Mouse (Mus musculus) forebrain, postnatal 0 days (tissue): ENCODE measurements around the gene Tgfbr3l. TPM values are rescaled to one million over a fixed set of nuclear protein-coding genes. Genes with fewer than 3 reads are reported as not detected.

Source experiments
- ATAC-seq: fragments of 200-750 bp; cut with Nextera tagmentation; 2 replicates; pipeline ENCODE4 v1.8.0; 2017; ENCODE audit warnings: mild to moderate bottlenecking, moderate library complexity
- DNase-seq: peaks from one replicate; pipeline ENCODE4 v3.0.0-alpha.2; 2015
- H3K27ac ChIP-seq: fragments of 300-500 bp; sonication (generic); 2 replicates; pipeline ENCODE4 v1.5.1; 2014; ENCODE audit warnings: low read depth, mild to moderate bottlenecking, antibody characterized with exemption, low read length, moderate library complexity, mixed read lengths
- H3K27me3 ChIP-seq: fragments of 300-500 bp; sonication (generic); 2 replicates; pipeline ENCODE4 v1.6.1; 2014; ENCODE audit warnings: mild to moderate bottlenecking, low read length, mixed read lengths; ENCODE audit not compliant: insufficient read depth
- H3K36me3 ChIP-seq: fragments of 300-500 bp; sonication (generic); 2 replicates; pipeline ENCODE4 v1.6.1; 2014; ENCODE audit warnings: mild to moderate bottlenecking, moderate library complexity; ENCODE audit not compliant: insufficient read depth
- H3K4me1 ChIP-seq: fragments of 300-500 bp; sonication (generic); 2 replicates; pipeline ENCODE4 v1.6.1; 2014; ENCODE audit warnings: antibody characterized with exemption; ENCODE audit not compliant: insufficient read depth
- H3K4me2 ChIP-seq: fragments of 300-500 bp; sonication (generic); 2 replicates; pipeline ENCODE4 v1.6.1; 2014; ENCODE audit warnings: low read depth, mild to moderate bottlenecking, moderate library complexity
- H3K4me3 ChIP-seq: fragments of 300-500 bp; sonication (generic); 2 replicates; pipeline ENCODE4 v1.5.1; 2014; ENCODE audit warnings: low read depth, low read length, mixed read lengths
- H3K9ac ChIP-seq: fragments of 300-500 bp; sonication (generic); 2 replicates; pipeline ENCODE4 v1.6.1; 2014; ENCODE audit warnings: mild to moderate bottlenecking
- H3K9me3 ChIP-seq: fragments of 300-500 bp; sonication (generic); 2 replicates; pipeline ENCODE4 v1.6.1; 2016; ENCODE audit warnings: low read length
- CTCF ChIP-seq: sonication (generic); IDR thresholded peaks from 2 replicates; pipeline ENCODE4 v1.5.1; 2016; ENCODE audit warnings: antibody characterized with exemption, control low read depth, low read depth
- WGBS: fragments of 180-500 bp; shearing (Covaris S2); extraction: QIAGEN DNeasy Blood & Tissue Kit; methylation state at CpG from one replicate; pipeline ENCODE4 v1.1.7; 2014; 5-methylcytosine and 5-hydroxymethylcytosine counted together
- polyA plus RNA-seq: library from polyadenylated mRNA; unstranded; fragments of >200 nt; fragmentation: Nextera tagmentation; extraction: Ambion mirVana; gene quantifications from 2 replicates; pipeline ENCODE4 v1.2.1, GENCODE M21; 2015
- total RNA-seq: library from RNA; depleted of rRNA; stranded (reverse); fragments of >200 nt; gene quantifications from 2 replicates; pipeline ENCODE4 v1.2.3, GENCODE M21; 2014

Gene Tgfbr3l
- total and polyA plus RNA-seq, 2 experiments from 2014 or later: 1.3 to 18.6 TPM

DNA sequence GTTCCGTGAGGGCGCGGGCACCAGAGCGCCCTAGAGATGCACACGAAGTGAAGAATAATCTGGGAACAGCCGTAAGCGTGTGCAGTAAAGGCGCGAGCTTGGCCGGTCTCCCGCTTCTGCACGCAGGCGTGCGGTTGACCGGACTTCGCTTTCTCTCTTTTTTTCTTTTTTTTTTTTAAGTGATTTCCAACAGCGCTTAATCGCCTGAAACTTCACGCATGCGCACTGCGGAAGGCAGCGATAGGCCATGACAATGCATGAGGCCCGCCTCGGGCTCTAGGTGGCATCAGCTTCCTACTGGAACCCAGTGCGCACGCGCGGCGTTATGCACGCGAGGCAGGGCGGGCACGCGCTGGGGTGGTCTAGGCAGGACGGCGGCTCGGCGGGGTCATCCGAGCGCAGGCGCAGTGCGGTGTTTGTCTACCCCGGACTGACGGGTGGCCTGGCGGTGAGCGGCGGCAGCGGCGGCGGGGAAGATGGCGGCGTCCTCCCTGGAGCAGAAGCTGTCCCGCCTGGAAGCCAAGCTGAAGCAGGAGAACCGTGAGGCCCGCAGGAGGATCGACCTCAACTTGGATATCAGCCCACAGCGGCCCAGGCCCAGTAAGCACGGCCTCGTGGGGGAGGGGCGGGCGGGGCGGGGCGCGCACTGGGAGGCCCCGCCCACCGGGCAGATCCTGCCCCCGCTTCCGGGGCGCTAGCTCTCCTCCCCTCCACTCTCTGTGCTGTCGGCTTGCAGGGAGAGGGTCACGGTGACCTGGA, 9.4 kb upstream of the Tgfbr3l start, which contains the start of the genes Map2k7 and Gm49320:
Gene Map2k7 (plus strand): TSS at position 307 of the 759 bp plus-strand sequence.
Gene Gm49320 (plus strand): TSS at position 432 of the 759 bp plus-strand sequence.
- Histone ChIP-seq H3K4me3 (peak within 1 kb of the TSS; percentile 84), H3K27ac (peak within 1 kb of the TSS; percentile 89), H3K4me2 (peak within 1 kb of the TSS; percentile 88), H3K4me1 (peaks cover 12% of the 10 kb centered on the region), H3K9me3 (no peaks in the 10 kb centered on the region), H3K36me3 (peaks cover 27% of the 10 kb centered on the region), H3K27me3 (no peaks in the 10 kb centered on the region), H3K9ac (peak within 1 kb of the TSS; percentile 78)
- DNase-seq: peak; percentile 100
- WGBS: 3% methylated on average over 68 of the region's 71 CpGs
- ATAC-seq: peak; percentile 96
- TF ChIP-seq CTCF: peak; percentile 80

DNA sequence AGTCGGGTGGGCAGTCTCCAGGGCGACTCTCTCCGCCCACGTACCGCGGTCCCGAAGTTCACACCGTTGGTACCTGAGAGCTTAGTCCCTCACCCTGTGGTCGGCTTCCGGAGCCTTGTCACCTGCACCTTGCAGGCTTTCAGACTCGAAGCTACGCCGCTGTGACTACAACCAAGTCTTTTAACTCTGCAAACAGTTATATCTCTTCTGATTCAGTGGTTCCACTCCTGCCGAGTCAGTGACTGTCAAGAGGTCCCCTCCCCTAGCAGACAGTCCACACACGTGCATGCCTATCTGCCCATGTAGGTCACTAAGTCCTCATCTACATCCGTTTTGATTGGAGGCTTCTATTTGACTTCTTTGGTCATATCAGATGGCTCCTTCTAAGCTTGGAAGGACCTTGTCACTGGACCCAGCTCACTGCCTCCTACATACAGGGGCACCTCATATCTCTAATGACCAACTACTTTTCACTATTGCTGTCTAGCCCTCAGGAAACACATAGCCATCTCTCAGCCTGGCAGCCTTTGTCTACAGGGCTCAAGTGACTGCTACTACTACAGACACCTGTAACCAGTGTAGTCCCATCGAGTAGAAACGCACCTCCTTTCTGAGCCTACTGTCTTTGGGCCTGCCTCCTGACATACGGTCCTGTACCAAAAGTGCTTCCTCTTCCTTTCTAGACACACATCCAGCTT, 8.7 kb upstream of the Tgfbr3l start:
- H3K4me2 ChIP-seq: peak overlapping the region; percentile 88
- H3K27ac ChIP-seq: peak overlapping the region; percentile 89
- peaks cover 34% of the 10 kb centered on the region for H3K36me3 ChIP-seq
- H3K27me3 ChIP-seq: no peaks in the 10 kb centered on the region
- no peak for TF ChIP-seq CTCF
- H3K4me3 ChIP-seq: peak overlapping the region; percentile 84
- ATAC-seq: no peak; the same call in 1 of the 2 replicates
- H3K9me3 ChIP-seq: no peaks in the 10 kb centered on the region
- peak overlapping the region; percentile 78 for H3K9ac ChIP-seq
- no peak for DNase-seq
- H3K4me1 ChIP-seq: peaks cover 12% of the 10 kb centered on the region
- WGBS: 13% methylated on average over 19 of the region's 19 CpGs

DNA sequence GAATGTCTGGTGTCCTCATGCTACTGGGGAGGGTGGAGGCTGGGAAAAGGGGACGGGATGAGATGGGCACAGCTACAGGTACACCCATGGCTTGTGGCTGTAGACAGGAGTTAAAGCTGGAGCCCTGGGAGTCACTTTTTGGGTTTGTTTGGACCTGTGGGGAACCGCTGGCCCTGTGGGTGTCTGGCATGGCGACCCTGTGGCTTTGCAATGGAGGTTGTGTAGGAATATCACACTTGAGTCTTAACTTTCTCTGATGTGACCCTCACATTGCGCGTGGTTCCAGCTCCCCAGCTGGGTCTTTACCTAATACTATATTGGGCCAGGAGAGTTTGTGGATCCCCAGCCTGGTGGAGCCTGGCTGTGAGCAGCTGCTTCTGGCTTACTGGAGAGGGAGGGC, 3.0 kb upstream of the Tgfbr3l start:
- no peak overlapping the region for H3K4me2 ChIP-seq
- H3K9ac ChIP-seq: no peak overlapping the region
- no peak overlapping the region for H3K27ac ChIP-seq
- peaks cover 5% of the 10 kb centered on the region; the same call in 1 of the 2 replicates for H3K4me1 ChIP-seq
- no peak overlapping the region for H3K4me3 ChIP-seq
- no peak for DNase-seq
- ATAC-seq: no peak
- WGBS: 98% methylated on average over 5 of the region's 5 CpGs
- H3K36me3 ChIP-seq: peaks cover 79% of the 10 kb centered on the region
- no peaks in the 10 kb centered on the region for H3K27me3 ChIP-seq
- no peaks in the 10 kb centered on the region for H3K9me3 ChIP-seq
- no peak for TF ChIP-seq CTCF

DNA sequence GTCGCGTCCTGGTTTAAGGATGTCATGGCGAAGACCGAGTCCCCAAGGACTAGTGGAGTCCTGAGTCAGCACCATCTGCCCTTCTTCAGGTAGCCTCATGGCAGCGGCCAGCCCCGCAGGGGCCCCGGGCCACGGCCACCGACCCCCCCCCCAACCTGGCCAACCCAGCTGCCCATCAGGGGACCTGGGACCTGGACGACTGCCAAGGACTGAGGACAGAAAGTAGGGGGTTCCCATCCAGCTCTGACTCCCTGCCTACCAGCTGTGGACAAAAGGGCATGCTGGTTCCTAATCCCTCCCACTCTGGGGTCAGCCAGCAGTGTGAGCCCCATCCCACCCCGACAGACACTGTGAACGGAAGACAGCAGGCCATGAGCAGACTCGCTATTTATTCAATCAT, 2.3 kb upstream of the Tgfbr3l start:
- Histone ChIP-seq H3K9me3 (no peaks in the 10 kb centered on the region), H3K27me3 (no peaks in the 10 kb centered on the region), H3K4me2 (no peak overlapping the region), H3K4me1 (no peaks in the 10 kb centered on the region), H3K4me3 (no peak overlapping the region), H3K36me3 (peaks cover 76% of the 10 kb centered on the region), H3K9ac (no peak overlapping the region), H3K27ac (no peak overlapping the region)
- WGBS: 81% methylated on average over 13 of the region's 13 CpGs
- DNase-seq (no peak), ATAC-seq (no peak)
- no peak for TF ChIP-seq CTCF

DNA sequence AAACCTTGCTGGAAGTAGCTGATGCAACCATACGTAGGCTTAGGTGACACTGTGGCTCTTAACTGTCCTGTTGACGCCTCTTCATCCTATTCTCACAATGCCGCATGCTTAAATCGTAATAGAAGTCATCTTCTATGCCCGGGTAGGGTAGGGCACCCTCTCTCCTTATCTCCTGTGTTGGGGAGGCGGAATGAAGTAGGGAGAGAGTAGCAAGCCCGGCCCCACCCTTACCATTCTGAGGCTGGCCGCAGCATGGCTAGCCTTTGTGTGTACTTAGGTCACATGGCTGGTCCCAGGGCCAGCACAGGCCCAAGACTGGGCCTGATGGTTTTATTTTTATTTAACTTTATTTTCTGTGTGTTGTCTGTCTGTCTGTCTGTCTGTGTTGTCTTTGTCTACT, 773 bp upstream of the Tgfbr3l start:
- Histone ChIP-seq H3K36me3 (peaks cover 66% of the 10 kb centered on the region), H3K9me3 (no peaks in the 10 kb centered on the region)
- 91% methylated on average over 8 of the region's 8 CpGs for WGBS

DNA sequence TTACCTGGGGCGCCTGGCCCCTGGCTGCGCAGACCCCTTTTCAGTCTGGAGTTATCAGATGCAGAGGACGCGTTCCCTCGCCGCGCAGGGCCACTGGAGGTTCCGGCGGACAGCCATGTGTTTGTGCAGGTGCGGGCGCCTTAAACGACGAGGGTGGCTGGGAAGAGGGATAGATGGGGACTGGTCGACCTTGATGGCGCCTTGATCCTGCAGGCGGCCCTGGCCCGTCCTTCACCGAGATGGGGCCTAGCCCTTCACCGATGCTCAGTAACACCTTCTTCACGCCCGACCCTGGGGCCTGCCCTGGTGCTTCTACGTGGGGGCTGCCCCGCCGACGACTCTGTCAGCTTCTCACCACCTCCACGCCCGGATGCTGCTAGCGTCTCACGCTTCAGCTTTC, 1.2 kb downstream of the Tgfbr3l start:
- peaks cover 10% of the 10 kb centered on the region; the same call in 1 of the 2 replicates for H3K4me1 ChIP-seq
- no peaks in the 10 kb centered on the region for H3K9me3 ChIP-seq
- H3K4me3 ChIP-seq: no peak overlapping the region
- no peaks in the 10 kb centered on the region for H3K27me3 ChIP-seq
- H3K4me2 ChIP-seq: no peak overlapping the region
- ATAC-seq: no peak
- no peak for DNase-seq
- H3K9ac ChIP-seq: no peak overlapping the region
- peaks cover 46% of the 10 kb centered on the region for H3K36me3 ChIP-seq
- 18% methylated on average over 29 of the region's 29 CpGs for WGBS
- no peak for TF ChIP-seq CTCF
- H3K27ac ChIP-seq: no peak overlapping the region; the same call in 1 of the 2 replicates

More for the DNA sequence above, 773 bp upstream of the Tgfbr3l start:
- ATAC-seq: no peak
- H3K27me3 ChIP-seq: no peaks in the 10 kb centered on the region
- no peak overlapping the region for H3K4me2 ChIP-seq
- no peak overlapping the region for H3K27ac ChIP-seq
- TF ChIP-seq CTCF: no peak
- no peak for DNase-seq
- no peak overlapping the region for H3K4me3 ChIP-seq
- no peaks in the 10 kb centered on the region for H3K4me1 ChIP-seq
- H3K9ac ChIP-seq: no peak overlapping the region

DNA sequence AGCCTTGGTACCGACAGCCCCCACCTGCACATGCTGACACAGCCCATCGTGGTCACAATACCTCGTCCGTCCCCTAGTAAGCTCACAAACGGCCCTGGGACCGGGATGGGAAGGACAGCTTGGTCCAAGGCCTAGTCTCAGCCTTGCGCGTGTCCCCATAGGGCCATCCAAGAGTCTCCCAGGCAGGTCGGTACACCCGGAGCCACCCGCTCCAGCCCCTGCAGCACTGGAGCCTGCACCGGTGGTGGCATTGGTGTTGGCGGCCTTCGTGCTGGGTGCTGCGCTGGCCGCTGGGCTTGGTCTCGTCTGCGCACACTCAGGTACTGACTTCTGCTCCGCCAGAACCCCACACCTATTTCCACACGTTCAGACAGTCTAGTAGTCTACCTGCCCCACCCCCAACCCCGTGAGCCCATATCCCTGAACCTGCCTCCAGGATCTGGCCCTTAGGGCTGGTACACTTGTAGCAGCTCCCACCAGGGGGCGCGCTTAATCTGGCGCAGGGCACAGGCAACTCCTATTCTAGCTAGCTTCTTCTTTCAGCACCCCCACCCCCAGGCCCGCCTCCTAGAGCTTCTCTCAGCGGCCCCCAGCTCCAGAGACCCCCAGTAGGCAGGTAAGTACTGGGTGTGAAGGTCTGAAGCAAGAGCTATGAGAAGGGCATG, 2.4 kb downstream of the Tgfbr3l start:
- Histone ChIP-seq H3K9me3 (no peaks in the 10 kb centered on the region), H3K36me3 (peaks cover 45% of the 10 kb centered on the region), H3K4me2 (no peak overlapping the region), H3K9ac (no peak overlapping the region), H3K4me3 (no peak overlapping the region), H3K27me3 (no peaks in the 10 kb centered on the region), H3K4me1 (peaks cover 10% of the 10 kb centered on the region; the same call in 1 of the 2 replicates), H3K27ac (no peak overlapping the region)
- peak; percentile 34 for ATAC-seq
- peak; percentile 87 for TF ChIP-seq CTCF
- 34% methylated on average over 26 of the region's 26 CpGs for WGBS
- peak; percentile 86 for DNase-seq
